Mouse (Mus musculus): ENCODE measurements around the gene Vamp4. TPM values are rescaled to one million over a fixed set of nuclear protein-coding genes. Genes with fewer than 3 reads are reported as not detected.

Vamp4 gene
- polyA plus RNA-seq, 1 experiment from 2014 or later = 72.3 TPM

DNA sequence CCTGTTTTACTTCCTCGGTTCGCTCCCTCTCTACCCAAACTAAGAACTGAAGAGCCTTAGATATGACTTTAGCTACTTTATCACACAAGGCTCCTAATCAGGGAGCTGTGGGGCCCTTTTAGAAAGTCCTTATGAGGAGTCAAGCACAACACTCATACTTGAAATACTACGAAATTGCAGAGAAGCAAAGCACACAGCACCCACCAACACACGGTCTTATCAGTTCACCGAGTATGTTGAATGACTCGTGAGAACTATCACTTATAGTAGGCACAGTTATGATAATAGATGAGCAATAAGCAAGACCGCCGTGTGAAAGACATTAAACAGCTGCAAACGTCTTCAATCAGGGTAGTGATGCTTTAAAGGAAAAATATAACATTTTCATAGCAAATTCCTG lies 17.4 kb upstream of the Vamp4 start:
- Histone ChIP-seq H3K4me2 (replicated peaks) (no peak overlapping the region), H3K36me3 (no peaks in the 10 kb centered on the region)

DNA sequence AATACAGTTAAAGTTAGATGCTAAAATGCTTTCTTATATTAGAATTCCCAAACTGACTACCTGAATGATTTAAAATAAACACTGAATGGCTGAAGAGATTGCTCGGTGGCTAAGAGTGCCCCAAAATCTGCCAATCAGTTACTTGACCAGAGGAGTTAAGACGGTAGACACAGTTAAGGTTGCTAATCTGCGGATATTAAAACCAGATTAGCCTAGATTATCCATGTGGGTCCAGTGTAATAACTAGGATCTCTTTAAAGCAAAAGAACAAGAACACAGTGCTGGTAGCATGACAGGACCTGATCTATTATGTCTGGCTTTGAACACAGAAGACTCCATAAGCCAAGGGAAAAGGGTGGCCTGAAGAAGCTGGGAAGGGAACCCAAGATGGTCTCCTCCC lies 16.1 kb upstream of the Vamp4 start:
- Histone ChIP-seq H3K9ac (no peak overlapping the region), H3K27ac (no peak overlapping the region), H3K27me3 (replicated peaks) (no peaks in the 10 kb centered on the region), H3K9me3 (no peaks in the 10 kb centered on the region), H3K4me1 (no peaks in the 10 kb centered on the region), H3K36me3 (no peaks in the 10 kb centered on the region), H3K4me3 (no peak overlapping the region), H3K4me2 (replicated peaks) (no peak overlapping the region)
- WGBS = 91% methylated on average over 3 of the region's 3 CpGs
- no peak for ATAC-seq (ENCODE audit: low FRiP score, low read depth)

More for the DNA sequence above, 17.4 kb upstream of the Vamp4 start:
- H3K27me3 ChIP-seq (replicated peaks) = no peaks in the 10 kb centered on the region
- H3K9me3 ChIP-seq = no peaks in the 10 kb centered on the region
- H3K9ac ChIP-seq = no peak overlapping the region
- 88% methylated on average over 9 of the region's 9 CpGs for WGBS
- H3K4me3 ChIP-seq = no peak overlapping the region
- H3K4me1 ChIP-seq = no peaks in the 10 kb centered on the region
- H3K27ac ChIP-seq = no peak overlapping the region
- no peak for ATAC-seq (ENCODE audit: low FRiP score, low read depth)

DNA sequence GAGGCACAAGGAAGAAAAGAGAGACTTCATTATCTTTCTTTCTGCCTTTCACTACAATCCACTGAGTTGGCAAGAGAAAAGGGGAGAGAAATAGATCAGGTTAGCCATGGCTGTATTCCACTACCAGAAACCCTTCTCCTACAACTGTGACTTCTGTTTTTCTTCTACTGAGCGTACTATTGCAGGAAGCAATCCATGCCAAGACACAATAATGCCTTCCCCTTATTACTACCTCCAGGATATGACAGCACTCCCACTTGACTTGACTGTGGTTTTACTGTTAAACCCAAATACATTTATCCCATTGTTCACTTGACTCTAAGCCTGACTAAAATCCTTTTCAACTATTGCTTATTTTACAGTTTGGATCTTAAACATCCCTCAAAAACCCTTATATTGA lies 7.1 kb upstream of the Vamp4 start:
- Histone ChIP-seq H3K4me1 (no peaks in the 10 kb centered on the region), H3K4me3 (no peak overlapping the region), H3K27me3 (replicated peaks) (no peaks in the 10 kb centered on the region), H3K9ac (no peak overlapping the region), H3K9me3 (no peaks in the 10 kb centered on the region), H3K4me2 (replicated peaks) (no peak overlapping the region), H3K36me3 (no peaks in the 10 kb centered on the region), H3K27ac (no peak overlapping the region)
- 86% methylated on average over 1 of the region's 1 CpGs for WGBS
- ATAC-seq (ENCODE audit: low FRiP score, low read depth) = no peak

DNA sequence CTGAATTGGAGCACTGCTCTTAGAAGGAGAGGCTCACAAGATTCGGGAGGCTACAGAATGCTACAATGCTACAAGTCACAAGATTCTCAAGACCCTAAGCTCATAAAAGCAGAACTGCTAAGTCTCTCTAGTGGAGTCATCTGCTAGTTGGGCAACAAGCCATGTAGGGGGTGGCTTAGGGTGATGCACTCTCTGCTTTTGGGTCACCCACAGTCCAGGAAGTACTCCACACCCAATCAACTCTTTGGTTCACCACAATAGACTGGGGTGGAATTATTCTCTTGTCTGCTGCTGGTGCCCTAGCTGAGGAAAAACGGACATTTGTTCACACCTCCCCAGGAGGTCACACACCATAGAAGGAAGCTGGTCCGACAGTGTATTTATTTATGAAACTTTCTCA lies 5.3 kb upstream of the Vamp4 start:
- Histone ChIP-seq H3K27me3 (replicated peaks) (no peaks in the 10 kb centered on the region), H3K27ac (no peak overlapping the region), H3K9ac (no peak overlapping the region), H3K4me3 (no peak overlapping the region), H3K4me2 (replicated peaks) (no peak overlapping the region), H3K36me3 (no peaks in the 10 kb centered on the region), H3K9me3 (no peaks in the 10 kb centered on the region), H3K4me1 (peaks cover 5% of the 10 kb centered on the region; the same call in 1 of the 2 replicates)
- WGBS = 49% methylated on average over 3 of the region's 3 CpGs
- no peak for ATAC-seq (ENCODE audit: low FRiP score, low read depth)

DNA sequence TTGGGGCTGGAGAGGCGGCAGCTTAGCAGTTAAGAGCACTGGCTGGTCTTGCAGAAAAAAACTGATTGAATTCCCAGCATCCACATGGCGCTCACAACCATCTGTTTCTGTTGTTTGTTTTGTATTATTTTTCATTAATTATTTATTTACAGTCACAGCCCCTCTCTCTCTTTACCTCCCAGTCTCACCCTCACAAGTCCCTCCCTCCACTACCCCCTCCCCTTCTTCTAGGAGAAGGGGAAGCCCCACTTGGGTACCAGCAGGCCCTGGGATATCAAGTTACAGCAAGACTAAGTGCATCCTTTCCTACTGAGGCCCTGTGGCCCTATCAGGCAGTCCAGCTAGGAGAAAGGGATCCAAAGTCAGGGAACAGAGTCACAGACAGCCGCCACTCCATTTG lies 3.0 kb upstream of the Vamp4 start:
- H3K4me1 ChIP-seq = peaks cover 15% of the 10 kb centered on the region
- H3K27me3 ChIP-seq (replicated peaks) = no peaks in the 10 kb centered on the region
- ATAC-seq (ENCODE audit: low FRiP score, low read depth) = no peak
- no peak overlapping the region for H3K9ac ChIP-seq
- no peak overlapping the region for H3K4me2 ChIP-seq (replicated peaks)
- 30% methylated on average over 3 of the region's 3 CpGs for WGBS
- no peak overlapping the region for H3K27ac ChIP-seq
- no peaks in the 10 kb centered on the region for H3K9me3 ChIP-seq
- H3K36me3 ChIP-seq = no peaks in the 10 kb centered on the region
- no peak overlapping the region for H3K4me3 ChIP-seq

DNA sequence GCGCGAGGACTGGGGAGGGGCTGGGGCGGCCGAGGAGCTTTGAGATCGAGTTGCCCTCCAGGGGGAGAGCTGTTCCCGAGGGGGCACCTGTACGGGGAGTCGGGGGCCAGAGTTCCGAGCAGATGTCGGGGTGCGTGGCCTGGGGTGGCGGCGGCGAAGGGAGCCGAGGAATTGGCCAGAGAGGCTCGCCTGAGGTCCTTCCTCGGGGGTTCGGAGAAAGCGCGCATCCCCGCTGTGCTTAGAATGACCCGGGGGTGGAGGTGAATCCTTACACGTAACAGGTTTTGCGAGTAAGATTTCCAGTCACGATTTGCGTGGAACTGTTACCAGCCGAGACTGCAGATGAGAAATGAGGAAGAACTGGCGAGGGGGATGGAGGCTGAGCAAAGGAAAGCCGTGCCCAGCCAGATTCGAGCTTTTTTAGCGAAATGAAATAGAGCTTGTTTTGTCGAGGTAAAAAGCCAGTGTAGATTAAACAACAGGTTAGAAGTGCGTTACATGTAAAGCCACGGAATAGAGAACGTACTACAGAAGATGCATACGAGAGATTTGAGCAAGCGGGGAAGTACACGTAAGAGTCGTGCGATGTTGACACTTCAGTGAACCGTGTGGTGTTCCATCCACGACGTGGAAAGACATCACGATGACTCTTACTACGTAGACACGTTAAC lies 751 bp downstream of the Vamp4 start:
- H3K4me1 ChIP-seq = peaks cover 15% of the 10 kb centered on the region
- no peak; the same call in 1 of the 2 replicates for ATAC-seq (ENCODE audit: low FRiP score, low read depth)
- H3K9ac ChIP-seq = peak overlapping the region; percentile 78
- peak overlapping the region; percentile 73 for H3K4me2 ChIP-seq (replicated peaks)
- no peaks in the 10 kb centered on the region for H3K27me3 ChIP-seq (replicated peaks)
- H3K4me3 ChIP-seq = peak overlapping the region; percentile 75
- H3K9me3 ChIP-seq = no peaks in the 10 kb centered on the region
- peaks cover 11% of the 10 kb centered on the region for H3K36me3 ChIP-seq
- peak overlapping the region; percentile 58 for H3K27ac ChIP-seq
- under 1% methylated on average over 46 of the region's 46 CpGs for WGBS

DNA sequence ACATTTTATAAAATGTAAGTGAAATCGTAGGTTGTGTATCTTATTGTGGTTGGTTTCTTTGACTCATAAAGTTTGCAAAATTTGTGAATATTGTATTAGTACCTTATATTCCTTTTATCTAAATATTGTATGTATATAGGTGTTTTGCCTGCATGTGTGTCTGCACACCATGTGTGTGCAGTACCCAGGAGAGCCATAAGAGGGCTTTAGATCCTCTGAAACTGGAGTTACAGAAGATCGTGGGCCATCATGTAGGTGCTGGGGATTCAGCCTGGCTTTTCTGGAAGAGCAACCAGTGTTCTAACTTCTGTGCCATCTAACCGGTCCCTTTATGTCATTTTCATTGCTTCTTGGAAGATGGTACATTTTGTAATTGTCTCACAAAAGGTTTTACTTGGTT lies 4.8 kb downstream of the Vamp4 start:
- peaks cover 30% of the 10 kb centered on the region for H3K36me3 ChIP-seq
- no peak overlapping the region for H3K4me2 ChIP-seq (replicated peaks)
- 96% methylated on average over 3 of the region's 3 CpGs for WGBS
- no peaks in the 10 kb centered on the region for H3K9me3 ChIP-seq
- H3K9ac ChIP-seq = no peak overlapping the region
- H3K27ac ChIP-seq = no peak overlapping the region
- H3K4me1 ChIP-seq = peaks cover 10% of the 10 kb centered on the region
- no peaks in the 10 kb centered on the region for H3K27me3 ChIP-seq (replicated peaks)
- ATAC-seq (ENCODE audit: low FRiP score, low read depth) = no peak
- H3K4me3 ChIP-seq = no peak overlapping the region

DNA sequence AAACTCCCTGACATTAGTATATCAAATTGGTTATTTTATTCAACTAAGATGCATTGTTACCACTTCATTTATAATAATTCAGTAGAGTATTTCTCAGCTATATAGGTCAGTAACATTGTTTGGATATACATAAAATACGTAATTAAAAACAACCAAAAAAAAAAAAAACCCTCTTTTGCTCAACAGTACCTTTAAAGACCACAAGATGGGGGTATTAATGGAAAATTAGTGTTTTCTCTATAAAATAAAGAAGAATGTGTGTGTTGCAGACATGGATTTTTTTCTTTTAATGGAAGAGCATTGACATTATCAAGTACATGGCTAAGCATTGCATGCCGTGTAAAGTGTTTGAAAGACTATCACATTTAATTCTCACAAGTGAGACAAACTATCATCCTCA lies 12.6 kb downstream of the Vamp4 start:
- Histone ChIP-seq H3K27ac (no peak overlapping the region), H3K4me3 (no peak overlapping the region), H3K27me3 (replicated peaks) (no peaks in the 10 kb centered on the region), H3K4me1 (no peaks in the 10 kb centered on the region), H3K4me2 (replicated peaks) (no peak overlapping the region), H3K9me3 (no peaks in the 10 kb centered on the region), H3K9ac (no peak overlapping the region), H3K36me3 (peaks cover 26% of the 10 kb centered on the region)
- no peak for ATAC-seq (ENCODE audit: low FRiP score, low read depth)
- WGBS = 88% methylated on average over 2 of the region's 2 CpGs

DNA sequence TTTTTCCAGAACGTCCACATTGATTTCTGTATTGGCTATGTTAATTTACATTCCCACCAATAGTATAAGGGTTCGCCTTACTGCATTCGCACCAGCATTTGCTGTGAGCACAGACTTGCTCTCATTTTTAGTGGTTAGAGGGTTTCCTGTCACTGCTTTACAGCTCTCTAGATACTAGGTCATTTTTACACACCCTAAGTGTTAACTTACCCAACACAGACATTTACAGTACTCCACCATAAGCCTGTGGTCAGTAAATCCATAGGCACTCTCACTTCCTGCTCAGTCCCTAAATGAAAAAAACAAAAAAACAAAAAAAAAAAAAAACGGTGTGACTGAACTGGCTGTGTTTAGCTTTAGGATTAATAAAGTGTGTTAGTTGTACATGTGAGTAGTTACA lies 16.0 kb downstream of the Vamp4 start:
- no peak for ATAC-seq (ENCODE audit: low FRiP score, low read depth)
- WGBS = 88% methylated on average over 4 of the region's 4 CpGs
- no peaks in the 10 kb centered on the region for H3K27me3 ChIP-seq (replicated peaks)
- H3K4me2 ChIP-seq (replicated peaks) = no peak overlapping the region
- no peak overlapping the region for H3K4me3 ChIP-seq
- H3K36me3 ChIP-seq = peaks cover 11% of the 10 kb centered on the region
- H3K4me1 ChIP-seq = peaks cover 3% of the 10 kb centered on the region
- no peak overlapping the region for H3K27ac ChIP-seq
- H3K9me3 ChIP-seq = no peaks in the 10 kb centered on the region
- H3K9ac ChIP-seq = no peak overlapping the region

DNA sequence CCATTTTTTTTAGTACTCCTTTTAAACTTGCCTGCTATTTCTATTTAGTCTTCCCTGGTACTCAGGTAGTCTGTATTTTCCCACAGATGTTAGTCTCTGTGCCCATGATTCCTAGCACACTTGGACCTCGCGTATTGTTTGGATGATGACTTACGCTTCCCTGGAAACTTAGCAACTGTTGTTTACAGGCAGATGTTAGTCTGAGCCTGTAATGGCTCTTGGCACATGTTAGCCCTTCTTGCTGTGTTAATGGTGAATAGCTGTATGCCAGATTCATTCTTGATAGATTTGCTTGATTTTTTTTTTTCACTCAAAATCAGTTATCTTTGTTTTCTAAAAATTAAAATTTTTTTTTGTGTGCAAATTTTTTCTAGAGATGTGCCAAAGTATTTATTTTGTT lies 18.3 kb downstream of the Vamp4 start:
- Histone ChIP-seq H3K27me3 (replicated peaks) (no peaks in the 10 kb centered on the region), H3K4me3 (no peak overlapping the region), H3K36me3 (peaks cover 6% of the 10 kb centered on the region), H3K9ac (no peak overlapping the region), H3K9me3 (no peaks in the 10 kb centered on the region), H3K27ac (no peak overlapping the region), H3K4me1 (peaks cover 3% of the 10 kb centered on the region), H3K4me2 (replicated peaks) (no peak overlapping the region)
- ATAC-seq (ENCODE audit: low FRiP score, low read depth) = no peak
- WGBS = 74% methylated on average over 3 of the region's 3 CpGs

DNA sequence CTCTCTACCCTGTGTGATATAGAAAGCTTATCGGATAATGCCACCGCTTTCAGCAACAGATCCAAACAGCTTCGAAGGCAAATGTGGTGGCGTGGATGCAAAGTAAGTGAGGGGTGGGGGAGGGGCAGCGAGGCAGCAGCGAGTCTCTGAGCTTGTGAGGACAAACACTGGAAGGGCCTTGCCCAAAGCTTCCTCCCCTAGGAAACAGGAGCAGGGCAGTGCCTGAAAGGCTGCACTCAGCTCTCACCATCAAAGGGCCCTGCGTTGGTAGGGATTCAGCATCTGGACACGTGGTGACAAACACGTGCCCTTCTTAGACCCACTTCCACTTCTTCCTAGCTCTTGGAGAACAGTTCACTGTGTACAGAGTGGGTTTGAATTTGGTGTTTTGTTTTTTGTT lies 19.1 kb downstream of the Vamp4 start:
- Histone ChIP-seq H3K4me1 (peaks cover 3% of the 10 kb centered on the region), H3K27ac (no peak overlapping the region), H3K36me3 (peaks cover 3% of the 10 kb centered on the region), H3K4me2 (replicated peaks) (0 out of 2 replicates have a peak overlapping the region, but pooled peaks have one; percentile 14), H3K27me3 (replicated peaks) (no peaks in the 10 kb centered on the region), H3K9ac (no peak overlapping the region), H3K9me3 (no peaks in the 10 kb centered on the region), H3K4me3 (no peak overlapping the region)
- peak; percentile 88 for ATAC-seq (ENCODE audit: low FRiP score, low read depth)
- WGBS = 10% methylated on average over 9 of the region's 9 CpGs

DNA sequence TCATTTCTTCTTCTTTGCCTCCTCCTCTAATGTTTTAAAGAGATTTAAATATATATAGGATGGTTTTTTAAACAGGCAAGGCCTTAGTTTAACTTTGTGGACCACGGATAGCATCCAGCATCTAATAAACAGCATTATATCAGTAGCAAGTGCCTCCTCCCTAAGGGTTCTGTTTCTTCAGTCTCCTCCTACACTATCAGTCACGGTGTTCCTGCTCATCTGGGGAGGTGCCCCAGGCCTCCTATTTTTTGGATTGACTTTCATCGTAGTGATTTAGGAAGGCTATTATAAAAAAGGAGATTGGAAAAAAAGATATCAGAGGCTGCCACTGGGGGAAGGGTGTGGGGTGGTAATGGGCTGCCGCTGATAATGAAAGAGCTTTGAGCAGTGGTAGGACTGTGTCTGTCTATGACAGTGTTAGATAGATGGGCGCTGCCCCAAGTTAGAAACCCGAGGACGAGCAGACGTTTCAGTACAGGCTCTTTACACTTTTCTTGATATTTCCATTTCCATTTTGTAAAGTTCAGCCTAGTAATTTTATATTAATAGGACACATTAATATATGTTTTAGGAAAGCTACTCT lies 20.2 kb downstream of the Vamp4 start:
- Histone ChIP-seq H3K9me3 (no peaks in the 10 kb centered on the region), H3K4me3 (no peak overlapping the region), H3K4me1 (peaks cover 3% of the 10 kb centered on the region), H3K9ac (no peak overlapping the region), H3K36me3 (peaks cover 3% of the 10 kb centered on the region; the same call in 1 of the 2 replicates), H3K4me2 (replicated peaks) (no peak overlapping the region), H3K27ac (no peak overlapping the region), H3K27me3 (replicated peaks) (no peaks in the 10 kb centered on the region)
- WGBS = 54% methylated on average over 8 of the region's 8 CpGs
- ATAC-seq (ENCODE audit: low FRiP score, low read depth) = peak; percentile 73; the same call in 1 of the 2 replicates
